5 mouse cellular contexts compared by ENCODE assay signal in the genomic region with DNA sequence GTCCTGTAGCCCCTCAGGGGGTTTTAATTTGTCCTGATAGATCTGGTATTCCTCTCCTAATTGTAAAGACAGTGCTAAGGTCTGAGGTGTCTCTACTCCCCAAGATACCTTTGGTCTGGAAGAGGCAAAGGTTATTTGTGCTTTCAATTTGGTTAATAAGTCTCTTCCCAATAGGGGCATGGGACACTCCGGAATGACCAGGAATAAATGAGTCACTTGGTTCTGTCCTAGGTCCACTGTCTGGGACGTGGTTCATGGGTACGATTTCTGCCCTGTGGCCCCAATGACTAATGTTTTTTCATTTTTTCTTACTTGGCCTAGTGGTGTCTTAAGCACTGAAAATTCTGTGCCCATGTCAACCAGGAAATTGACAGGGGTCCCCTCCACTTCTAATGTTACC.
A peak's percentile ranks its signal among the peaks of the same experiment; 100 is the strongest.
DNase-seq lines count a peak whose midpoint lies in the region; ATAC-seq and TF ChIP-seq lines count a peak whose summit lies in the region.
"Not testable (repeated sequence)": the region's sequence is repeated elsewhere in the genome, so short reads cannot be mapped to it uniquely, and the experiment has no call there.

No protein-coding gene starts in this region.

- peak; percentile 32 for DNase-seq in kidney, adult 11 months
- peak; percentile 69 for DNase-seq in kidney, adult 2 months
- peak; percentile 33 to 47 for DNase-seq in kidney, adult 8-10 months
- peak; percentile 74 for DNase-seq in kidney, adult 9 months
- not testable (repeated sequence) for DNase-seq in kidney, postnatal 0 days (ENCODE audit: low spot score)

- H3K27me3 ChIP-seq in kidney, adult 2 months (replicated peaks; ENCODE audit: control insufficient read depth, insufficient read depth, low read length); kidney, postnatal 0 days (ENCODE audit: insufficient read depth, low read length): not testable (repeated sequence)

- peak; percentile 72 for ATAC-seq in kidney, postnatal 0 days (replicated peaks; ENCODE audit: low FRiP score, low read depth)

- WGBS in kidney, adult 2 months: 74% methylated on average over 3 of the region's 3 CpGs
- WGBS in kidney, postnatal 0 days: 87% methylated on average over 3 of the region's 3 CpGs

- H3K4me3 ChIP-seq in kidney, adult 2 months (ENCODE audit: insufficient read depth, low read depth, low read length); kidney, postnatal 0 days (replicated peaks; ENCODE audit: low read depth, low read length): not testable (repeated sequence)

- not testable (repeated sequence) for TF ChIP-seq POLR2A in kidney, adult 2 months (IDR thresholded peaks at IDR 0.05; ENCODE audit: low read depth, low read length)

- H3K27ac ChIP-seq in kidney, adult 2 months (ENCODE audit: insufficient read depth, low read depth, low read length): peak overlapping the region; percentile 76
- H3K27ac ChIP-seq in kidney, postnatal 0 days: not testable (repeated sequence)

- not testable (repeated sequence) for H3K9me3 ChIP-seq in kidney, postnatal 0 days (replicated peaks; ENCODE audit: low read length)

- H3K4me2 ChIP-seq in kidney, postnatal 0 days (ENCODE audit: low read length): not testable (repeated sequence)

- not testable (repeated sequence) for H3K4me1 ChIP-seq in kidney, adult 2 months (ENCODE audit: control insufficient read depth, insufficient read depth, low read length); kidney, postnatal 0 days (replicated peaks; ENCODE audit: insufficient read depth, low read length)

- TF ChIP-seq CTCF in kidney, adult 2 months (conservative IDR thresholded peaks at IDR 0.05; ENCODE audit: insufficient read depth, insufficient read length, low read depth, low read length); kidney, postnatal 0 days (IDR thresholded peaks at IDR 0.05; ENCODE audit: low read depth): not testable (repeated sequence)

- H3K36me3 ChIP-seq in kidney, adult 2 months (ENCODE audit: control insufficient read depth, insufficient read depth, low read length); kidney, postnatal 0 days (ENCODE audit: insufficient read depth, low read length): not testable (repeated sequence)

- H3K9ac ChIP-seq in kidney, postnatal 0 days (ENCODE audit: low read depth, low read length): not testable (repeated sequence)
